Mouse (Mus musculus): ENCODE measurements around the gene Tbck. TPM values are rescaled to one million over a fixed set of nuclear protein-coding genes. Genes with fewer than 3 reads are reported as not detected.

Gene Tbck
- total RNA-seq, 2 experiments from 2014 or later = 13.7 to 14.3 TPM

GRCm38 (mm10) chr3:132814791-132815496 lies 131.0 kb downstream of the Tbck start:
- intact Hi-C loops (cut with DNase I) = no loop called here
- no peak for DNase-seq

- intact Hi-C loops (cut with DNase I) = no loop called here
- no peak for DNase-seq
These were observed 131.8 kb downstream of the Tbck start for GRCm38 (mm10) chr3:132815497-132816326.

GRCm38 (mm10) chr3:132819408-132819807 lies 135.5 kb downstream of the Tbck start:
- DNase-seq = no peak
- intact Hi-C loops (cut with DNase I) = no loop called here

- intact Hi-C loops (cut with DNase I) = no loop called here
- no peak for DNase-seq
These were observed 147.4 kb downstream of the Tbck start for GRCm38 (mm10) chr3:132831179-132831873.

- no peak for DNase-seq
- intact Hi-C loops (cut with DNase I) = no loop called here
These were observed 151.3 kb downstream of the Tbck start for GRCm38 (mm10) chr3:132835118-132835794.

GRCm38 (mm10) chr3:132837134-132837533 lies 153.2 kb downstream of the Tbck start:
- no peak for DNase-seq
- intact Hi-C loops (cut with DNase I) = no loop called here

GRCm38 (mm10) chr3:132838656-132839417 lies 154.9 kb downstream of the Tbck start:
- no peak for DNase-seq
- intact Hi-C loops (cut with DNase I) = no loop called here

- DNase-seq = no peak
- intact Hi-C loops (cut with DNase I) = no loop called here
These were observed 155.6 kb downstream of the Tbck start for GRCm38 (mm10) chr3:132839516-132839915.

- DNase-seq = no peak
- intact Hi-C loops (cut with DNase I) = no loop called here
These were observed 158.7 kb downstream of the Tbck start for GRCm38 (mm10) chr3:132842676-132843075.

- intact Hi-C loops (cut with DNase I) = no loop called here
- no peak for DNase-seq
These were observed 165.7 kb downstream of the Tbck start for GRCm38 (mm10) chr3:132849669-132850068.

- DNase-seq = no peak
- intact Hi-C loops (cut with DNase I) = no loop called here
These were observed 166.5 kb downstream of the Tbck start for GRCm38 (mm10) chr3:132850431-132850830.

GRCm38 (mm10) chr3:132851417-132851816 lies 167.5 kb downstream of the Tbck start:
- intact Hi-C loops (cut with DNase I) = no loop called here

GRCm38 (mm10) chr3:132851841-132852728 lies 168.1 kb downstream of the Tbck start:
- DNase-seq = peak in 1 of 2 experiments; percentile 20
- intact Hi-C loops (cut with DNase I) = no loop called here

More at GRCm38 (mm10) chr3:132851417-132851816, 167.5 kb downstream of the Tbck start:
- DNase-seq = no peak

- intact Hi-C loops (cut with DNase I) = no loop called here
- no peak for DNase-seq
These were observed 170.3 kb downstream of the Tbck start for GRCm38 (mm10) chr3:132854271-132854670.

GRCm38 (mm10) chr3:132855458-132856212 lies 171.7 kb downstream of the Tbck start:
- DNase-seq = no peak
- intact Hi-C loops (cut with DNase I) = no loop called here

- DNase-seq = no peak
- intact Hi-C loops (cut with DNase I) = no loop called here
These were observed 172.7 kb downstream of the Tbck start for GRCm38 (mm10) chr3:132856651-132857050.

- no peak for DNase-seq
- intact Hi-C loops (cut with DNase I) = no loop called here
These were observed 174.9 kb downstream of the Tbck start for GRCm38 (mm10) chr3:132858849-132859248.

GRCm38 (mm10) chr3:132859573-132859972 lies 175.6 kb downstream of the Tbck start:
- DNase-seq = no peak
- intact Hi-C loops (cut with DNase I) = no loop called here
